Mouse (Mus musculus) erythroblast, adult 5-6 weeks (primary cell): Measurements from ENCODE around the gene Gm47995. TPM values are rescaled to one million over a fixed set of nuclear protein-coding genes. Genes with fewer than 3 reads are reported as not detected.
"Not testable (repeated sequence)": the region's sequence is repeated elsewhere in the genome, so short reads cannot be mapped to it uniquely, and the experiment has no call there.

Experiments
- ATAC-seq: replicated peaks from 2 replicates; pipeline ENCODE4 v1.8.0; 2016; ENCODE audit warnings: moderate number of reproducible peaks, mild to moderate bottlenecking, moderate TSS enrichment, inconsistent platforms; ENCODE audit not compliant: poor library complexity, low FRiP score, severe bottlenecking
- total RNA-seq, 2 experiments: library from RNA; stranded (forward) in 1 of 2; stranded (reverse) in 1 of 2; fragments of 150-400 nt in 1 of 2; fragments of 200-764, 138-1000 nt in 1 of 2; gene quantifications; 2 replicates each; pipeline versions ENCODE4 v1.2.3 to v1.2.4; 2015 to 2017; ENCODE audit warnings: low replicate concordance in 2 of 2

The Gm47995 gene
- total RNA-seq (2015; ENCODE audit: low replicate concordance) (not detected in 2 replicates), total RNA-seq (2017; ENCODE audit: low replicate concordance) (1.4 TPM in 1 of 2 replicates, not detected in the other)

DNA sequence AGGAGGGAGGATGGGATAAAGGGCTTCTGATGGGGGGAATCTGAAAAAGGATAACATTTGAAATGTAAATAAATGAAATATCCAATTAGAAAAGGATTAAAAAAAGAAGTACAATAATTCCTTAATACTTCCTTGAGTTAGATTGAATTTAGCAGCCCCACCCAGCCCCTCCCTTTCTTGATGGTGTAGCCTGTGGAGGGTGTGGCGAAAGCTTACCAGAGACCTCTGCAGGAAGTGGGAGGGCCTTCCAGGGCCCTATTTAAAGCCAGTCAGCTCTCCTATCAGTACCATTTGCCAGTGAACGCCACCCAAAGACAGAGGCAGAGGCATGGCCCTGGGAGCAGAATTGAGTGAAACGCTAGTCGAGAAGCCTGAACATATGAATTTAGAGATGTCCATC, at the start of gene Gm47995:
TSS of gene Gm47995 (plus strand) at position 329 of the 400 bp plus-strand sequence.
- peak; percentile 61 for ATAC-seq

DNA sequence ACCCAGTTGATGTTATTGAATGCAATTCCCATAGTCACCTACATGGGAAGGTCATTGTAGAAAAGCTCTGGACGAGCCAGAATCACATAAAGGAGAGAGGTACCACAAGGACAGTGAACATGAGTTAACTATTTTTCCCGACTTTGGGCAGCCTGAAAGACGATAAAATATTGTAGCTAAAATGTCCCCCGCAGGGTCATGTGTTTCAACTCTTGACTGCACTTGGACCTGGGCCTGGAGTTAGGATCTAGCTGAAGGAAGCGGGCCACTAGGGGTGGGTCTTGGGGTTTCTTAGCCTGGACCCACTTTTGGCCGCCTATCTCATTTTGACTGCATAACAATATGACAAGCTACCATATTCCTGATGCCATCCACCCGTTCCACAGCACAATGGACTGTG, 48.0 kb upstream of the Gm47995 start:
- ATAC-seq: no peak

- no peak for ATAC-seq
These were observed 47.2 kb upstream of the Gm47995 start for GRCm38 (mm10) chr1:151151089-151151488.

DNA sequence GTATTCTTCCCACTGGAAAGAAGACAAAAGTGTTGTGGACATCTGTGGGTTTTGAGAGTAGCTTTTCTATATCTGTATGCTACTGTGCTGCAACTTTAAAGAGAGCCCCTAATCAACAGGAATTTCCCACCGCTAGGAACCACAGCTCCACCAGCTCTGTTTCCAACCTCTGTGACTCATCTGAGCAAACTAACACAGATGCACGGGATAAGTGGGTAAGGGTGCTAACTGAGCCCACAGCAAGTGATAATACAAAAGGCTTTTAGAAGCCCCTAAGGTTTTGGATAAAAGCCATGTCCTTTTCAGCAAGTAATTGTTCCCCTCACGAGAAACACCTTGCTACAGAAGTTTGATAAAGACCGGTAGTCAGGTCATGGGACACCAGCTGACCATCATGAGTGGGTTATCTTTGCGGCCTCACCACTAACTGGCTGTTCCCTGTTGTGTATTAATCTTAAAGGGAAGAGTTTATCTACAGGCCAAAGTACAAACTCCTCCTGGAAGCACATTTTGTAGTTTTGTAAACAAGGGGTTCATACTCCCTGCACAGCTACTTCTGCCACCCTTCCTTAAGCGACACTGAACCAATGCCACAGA, 45.1 kb upstream of the Gm47995 start:
- ATAC-seq: no peak

DNA sequence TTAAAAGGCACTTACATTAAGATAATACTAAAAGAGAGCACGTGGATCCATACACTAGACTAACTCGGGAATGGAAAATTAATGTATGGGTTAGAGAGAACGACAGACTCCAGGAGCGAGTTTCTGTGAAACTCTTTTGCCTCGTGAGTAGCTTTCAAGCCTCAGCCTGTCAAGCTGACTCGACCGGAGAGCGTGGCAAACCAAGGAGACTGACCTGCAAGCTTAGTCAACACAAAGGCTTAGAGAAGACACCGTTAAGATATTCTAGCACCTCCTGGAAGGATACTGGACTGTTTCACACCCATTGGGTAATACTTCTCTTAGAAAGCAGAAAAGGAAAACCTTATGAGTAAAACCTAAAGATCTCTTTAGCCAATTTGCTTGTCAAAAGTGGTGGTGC, 44.1 kb upstream of the Gm47995 start:
- not testable (repeated sequence) for ATAC-seq

DNA sequence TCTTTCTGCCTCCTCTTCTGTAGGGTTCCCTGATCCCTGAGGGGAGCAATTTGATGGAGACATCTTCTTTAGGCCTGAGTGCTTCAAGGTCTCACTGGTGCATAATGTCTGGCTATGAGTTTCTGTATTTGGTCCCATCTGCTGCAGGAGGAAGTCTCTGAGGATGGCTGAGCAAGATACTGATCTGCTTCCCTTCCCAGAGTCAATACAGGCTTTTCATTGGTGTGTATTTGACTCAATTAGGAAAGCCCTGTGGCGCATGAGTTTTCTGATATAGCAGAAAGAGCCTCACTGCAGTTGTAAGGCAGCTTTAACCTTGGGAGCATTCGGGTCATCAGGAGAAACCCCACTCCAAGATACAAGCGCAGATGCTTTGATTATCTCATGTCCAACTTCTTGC, 42.1 kb upstream of the Gm47995 start:
- ATAC-seq: no peak

DNA sequence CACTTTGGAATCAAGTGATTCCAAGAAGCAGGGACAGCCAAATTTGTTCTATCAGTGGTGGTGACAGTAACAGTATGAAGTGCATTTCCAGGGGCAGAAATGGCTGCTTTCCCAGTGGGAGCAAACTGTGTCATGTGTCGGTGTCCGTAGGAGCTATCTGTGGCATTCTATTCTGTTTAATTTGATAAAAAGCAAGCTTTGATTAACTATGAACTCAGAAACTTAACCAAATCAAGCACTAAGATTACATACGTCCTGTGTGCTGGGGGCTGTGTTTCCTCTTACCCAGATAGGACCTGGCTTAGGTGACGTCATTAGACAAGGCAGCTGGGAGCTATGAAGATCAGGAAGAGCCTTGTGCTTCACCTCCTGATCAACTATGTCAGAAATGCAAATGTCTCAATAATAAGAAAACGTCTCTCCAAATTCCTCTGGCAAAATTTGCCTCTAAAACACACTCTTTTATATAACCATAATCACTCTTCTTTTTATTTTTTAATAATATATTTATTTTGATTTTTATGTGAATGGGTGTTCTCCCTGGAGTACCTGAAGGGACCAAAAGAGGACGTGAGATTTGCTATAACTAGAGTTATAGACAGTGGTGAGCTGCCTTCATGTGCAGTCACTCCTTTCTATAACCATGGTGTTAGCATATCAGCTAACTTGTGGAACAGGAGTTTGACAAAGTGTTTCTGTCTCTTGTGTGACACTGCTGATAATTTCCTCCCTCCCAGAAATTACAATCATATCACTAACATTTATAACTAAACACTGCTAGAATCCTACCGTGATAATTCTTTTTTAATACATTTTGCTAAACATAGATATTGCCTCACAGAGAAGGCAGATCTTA, 41.2 kb upstream of the Gm47995 start:
- no peak for ATAC-seq

DNA sequence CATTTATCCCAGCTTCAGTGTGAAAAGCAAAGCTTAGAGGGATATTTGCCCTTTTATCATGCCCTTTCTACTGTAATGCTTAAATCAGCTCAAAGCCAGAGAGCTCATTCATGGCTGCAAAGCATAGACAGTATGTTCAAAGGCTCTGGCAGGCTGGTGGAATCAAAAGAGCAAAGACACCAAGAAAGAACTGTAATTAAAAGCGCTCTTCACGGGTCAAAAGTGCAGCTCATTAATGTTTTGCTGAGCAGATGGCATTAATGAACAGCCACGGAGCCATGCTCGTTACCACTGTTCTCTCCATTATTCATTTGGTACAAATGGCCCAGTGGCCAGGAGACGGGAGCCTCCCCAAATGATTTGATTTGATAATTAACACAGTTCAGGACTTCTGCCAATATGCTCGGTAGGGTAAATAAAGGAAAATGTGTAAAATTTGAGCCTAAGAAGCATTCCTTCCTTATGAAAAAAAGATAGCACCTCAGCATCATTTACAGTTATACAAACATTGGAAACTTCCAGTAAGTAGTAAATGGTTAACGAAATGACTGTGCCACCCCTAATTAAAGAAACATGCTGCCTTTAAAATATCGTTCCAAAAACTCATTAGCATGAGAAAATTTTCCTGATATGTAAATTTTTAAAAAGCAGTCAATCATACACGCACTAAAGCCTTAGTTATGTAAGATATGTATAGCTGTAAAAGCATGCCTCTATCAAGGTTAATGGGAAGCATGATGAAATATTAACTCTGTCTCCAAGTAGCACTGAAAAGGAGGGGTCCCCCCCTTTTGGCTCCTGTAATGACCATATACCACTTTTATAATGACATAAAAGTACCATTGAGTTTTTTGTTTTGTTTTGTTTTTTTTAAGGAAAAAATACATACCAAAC, 40.0 kb upstream of the Gm47995 start:
- ATAC-seq: no peak

- ATAC-seq: no peak
These were observed 39.3 kb upstream of the Gm47995 start for GRCm38 (mm10) chr1:151158857-151159510.

DNA sequence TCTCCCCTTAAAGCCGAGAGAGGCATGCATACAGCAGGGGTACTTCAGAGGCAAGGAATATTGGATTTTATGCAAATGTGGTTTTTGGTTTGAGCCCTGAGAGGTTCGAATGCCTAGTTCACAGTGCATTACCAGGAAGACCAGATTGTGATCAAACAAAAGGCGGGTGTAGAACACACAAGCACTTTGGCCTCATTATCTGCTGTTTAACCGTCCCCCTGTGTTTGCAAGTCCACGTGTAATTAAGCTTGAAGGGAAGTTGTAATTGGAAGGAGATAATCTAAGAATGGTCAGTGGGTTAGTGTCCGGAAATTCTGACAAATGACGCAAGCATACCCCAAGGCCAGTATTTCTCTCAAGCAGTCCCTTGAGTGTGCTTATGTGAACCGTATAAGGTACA, 32.2 kb upstream of the Gm47995 start:
- ATAC-seq: no peak

DNA sequence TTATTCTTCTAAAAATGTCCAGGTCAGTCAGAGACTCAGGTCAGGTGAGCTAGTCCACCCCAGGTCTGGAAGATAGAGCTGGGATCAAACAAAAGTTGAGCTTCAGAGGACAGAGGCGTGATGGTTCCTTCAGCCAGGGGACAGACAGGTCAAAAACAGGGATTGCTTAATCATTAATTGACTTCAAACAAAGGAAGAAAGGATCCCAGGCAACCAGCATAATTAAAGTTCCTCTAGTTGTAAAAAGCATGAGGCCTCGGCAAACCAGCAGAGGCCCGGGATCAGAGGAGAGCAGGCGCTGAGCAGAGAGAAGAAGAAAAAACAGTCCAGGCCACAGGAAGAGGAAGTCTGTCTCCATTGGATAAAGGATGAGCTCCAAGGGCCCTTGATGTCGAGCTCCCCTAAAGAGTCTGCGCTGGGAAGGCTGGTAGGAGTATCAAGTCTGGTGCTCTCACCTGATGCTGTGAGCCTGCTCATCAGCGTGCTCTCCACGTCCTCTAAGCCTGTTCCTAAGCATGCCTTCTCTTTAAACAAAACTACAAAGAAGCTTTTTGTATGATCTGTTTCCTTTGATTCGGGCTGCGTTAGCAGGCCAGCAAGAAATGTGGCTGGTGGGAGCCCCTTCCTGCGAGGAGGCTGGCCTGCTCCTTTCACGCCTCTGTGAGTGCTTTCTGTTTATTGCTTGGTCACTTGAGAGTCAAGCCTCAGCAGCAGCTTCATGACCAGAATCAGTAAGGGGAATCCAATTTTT, 30.8 kb upstream of the Gm47995 start:
- no peak for ATAC-seq

DNA sequence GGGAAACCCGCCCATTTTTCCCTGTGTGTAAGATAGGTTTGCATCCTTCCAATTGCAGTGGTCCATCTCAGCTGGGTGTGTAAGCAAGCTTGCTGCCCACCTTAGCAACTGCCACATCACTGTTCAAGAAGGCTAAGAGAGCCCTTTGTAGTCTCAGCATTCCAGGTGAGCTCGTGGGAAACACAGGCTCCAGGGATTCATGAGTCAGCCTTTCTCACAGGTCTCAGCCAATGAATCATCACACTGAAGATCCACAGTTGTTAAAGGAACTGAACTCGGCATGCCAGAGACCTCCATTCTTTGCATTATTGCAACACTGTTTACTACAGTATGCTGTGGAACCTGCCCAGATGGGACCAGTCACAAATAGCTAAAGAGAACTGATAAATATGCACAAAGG, 29.6 kb upstream of the Gm47995 start:
- ATAC-seq: 0 out of 2 replicates have a peak, but pooled peaks have one; percentile 32

DNA sequence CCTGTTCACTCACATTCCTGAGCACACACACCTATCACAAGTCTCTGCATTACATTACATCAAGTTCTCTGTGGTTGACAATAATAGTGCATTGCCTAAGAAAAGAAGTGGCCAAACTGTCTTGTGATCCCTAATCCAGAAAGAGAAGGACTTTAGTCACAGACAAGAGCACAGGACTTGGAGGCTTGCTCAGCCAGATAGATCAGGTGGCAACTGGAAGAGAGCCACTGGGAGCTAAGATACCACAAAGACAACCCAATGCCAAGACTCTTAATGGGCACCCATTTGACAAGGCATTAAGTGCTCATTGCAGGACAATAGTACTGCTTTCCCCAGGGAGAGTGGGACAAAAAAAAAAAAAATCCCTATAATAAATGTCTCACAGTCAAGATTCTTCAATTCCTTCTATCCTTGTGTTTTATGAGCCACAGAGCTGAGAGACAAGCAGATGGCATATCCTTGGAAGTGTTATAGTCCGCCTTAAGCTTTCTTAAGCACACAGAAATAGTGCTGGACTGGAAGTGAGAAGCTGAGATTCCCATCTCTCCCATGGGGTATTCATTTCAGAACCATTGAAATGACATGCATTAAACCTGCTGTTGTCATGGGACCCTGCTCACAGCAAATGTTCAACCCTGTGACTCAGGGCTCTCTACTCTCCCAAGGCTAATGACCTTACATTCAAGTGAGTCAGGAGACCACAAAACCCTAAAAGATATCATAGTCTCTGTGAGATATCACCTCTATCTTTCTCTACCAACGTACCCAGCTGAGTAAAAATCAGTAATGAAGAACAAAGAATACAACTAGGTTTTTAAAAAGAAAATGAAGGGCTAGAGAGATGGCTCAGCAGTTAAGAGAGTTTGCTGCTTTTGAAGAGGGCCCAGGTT, 26.4 kb upstream of the Gm47995 start:
- ATAC-seq: 0 out of 2 replicates have a peak, but pooled peaks have one; percentile 22

DNA sequence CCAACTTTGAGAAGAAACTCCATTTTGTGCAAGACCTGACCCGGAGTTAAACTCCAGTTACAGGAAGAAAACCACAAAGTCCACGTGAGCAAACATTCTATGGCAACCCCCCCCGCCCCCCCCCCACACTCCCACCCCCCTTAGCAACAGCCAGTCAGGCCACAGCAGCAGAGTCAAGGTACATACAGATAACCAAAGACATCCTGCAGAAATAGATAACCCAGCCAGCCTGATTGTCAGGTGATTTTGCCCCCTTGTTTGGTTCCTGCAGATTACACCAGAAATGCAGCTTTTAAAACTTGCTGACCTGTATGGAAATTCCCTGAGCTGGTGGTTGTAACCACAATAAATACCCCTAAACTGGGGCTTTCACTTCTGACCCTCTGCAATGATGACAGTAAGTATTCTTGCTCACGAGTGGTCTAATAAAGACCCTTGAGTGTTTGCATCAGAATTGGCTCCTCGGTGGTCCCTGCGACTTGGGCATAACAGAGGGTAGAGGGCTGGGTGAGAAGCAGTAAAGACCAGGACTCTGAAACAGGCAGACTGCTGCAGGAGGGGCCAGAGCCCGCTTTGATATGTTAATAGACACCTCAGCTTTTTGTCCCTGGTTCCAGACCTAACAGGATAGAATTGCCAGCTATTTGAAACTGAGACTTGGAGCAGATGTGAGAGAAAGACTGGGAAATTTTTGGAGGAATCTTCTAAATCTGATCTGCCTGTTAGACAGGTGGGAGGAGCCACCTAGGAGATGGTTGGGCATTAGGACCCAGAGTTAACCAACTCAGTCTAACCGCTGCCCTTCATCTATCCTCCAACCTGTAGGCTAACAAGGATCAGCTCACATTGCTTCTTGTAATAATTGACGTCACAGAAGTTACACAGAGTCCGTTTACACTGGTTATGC, 21.0 kb upstream of the Gm47995 start:
- ATAC-seq: peak; percentile 97

- peak; percentile 69 for ATAC-seq
These were observed 20.3 kb upstream of the Gm47995 start for GRCm38 (mm10) chr1:151177937-151178271.

DNA sequence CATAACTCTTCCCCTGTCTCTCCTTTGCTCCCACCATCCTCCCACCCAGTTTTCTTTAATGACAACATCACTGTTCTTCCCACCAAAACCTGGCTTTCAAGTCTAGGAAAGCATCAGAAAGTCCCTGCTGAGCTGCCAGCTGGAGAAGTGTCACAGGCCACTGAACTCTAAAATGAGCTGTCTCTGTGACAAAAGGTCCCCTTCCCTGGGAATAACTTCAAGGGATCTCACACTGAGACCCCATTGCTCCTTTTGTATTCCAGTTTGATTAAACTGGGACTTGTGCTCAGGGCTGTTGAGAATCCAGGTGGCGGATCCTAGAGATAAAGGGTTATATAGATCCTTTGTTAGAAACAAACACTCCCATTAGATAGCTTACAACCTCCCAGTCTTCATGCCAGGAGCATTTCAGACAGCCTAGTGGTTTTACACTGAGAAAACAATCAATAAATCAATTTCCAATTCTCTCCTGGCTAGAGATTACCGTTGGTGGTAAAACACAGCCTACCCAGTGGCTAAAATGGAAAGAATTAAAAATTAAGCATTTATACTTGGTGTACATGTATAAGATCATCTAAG, 19.7 kb upstream of the Gm47995 start:
- no peak for ATAC-seq

DNA sequence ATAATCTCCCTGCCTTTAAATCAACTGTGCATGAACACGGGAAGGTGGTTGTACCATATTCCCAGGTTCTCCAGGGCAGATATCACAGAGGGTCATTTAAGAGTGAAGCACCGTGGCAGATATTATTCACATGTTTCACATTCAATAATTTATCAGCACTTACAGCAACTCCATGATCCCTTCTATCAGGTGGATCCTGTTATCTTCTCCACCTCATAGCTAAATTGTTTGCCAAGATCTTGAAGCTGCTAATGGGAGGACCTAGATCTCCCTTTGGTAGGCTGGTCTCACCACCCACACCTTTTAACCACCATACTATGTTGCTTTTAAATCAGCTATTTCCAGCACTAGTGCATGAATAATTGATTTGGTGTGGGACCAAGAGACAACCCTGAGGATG, 18.1 kb upstream of the Gm47995 start:
- no peak for ATAC-seq
